Mouse (Mus musculus): ENCODE data around the gene Tspear. TPM values are rescaled to one million over a fixed set of nuclear protein-coding genes. Genes with fewer than 3 reads are reported as not detected.

The Tspear gene
- polyA plus RNA-seq, 1 experiment from 2014 or later: 1.4 TPM

- H3K4me2 ChIP-seq (replicated peaks): no peak within 1 kb of the TSS
- WGBS: 68% methylated on average over 8 of the region's 8 CpGs
- no peaks in the 10 kb centered on the region for H3K9me3 ChIP-seq
- H3K36me3 ChIP-seq: no peaks in the 10 kb centered on the region
- peaks cover 11% of the 10 kb centered on the region; the same call in 1 of the 2 replicates for H3K4me1 ChIP-seq
- no peak within 1 kb of the TSS; the same call in 1 of the 2 replicates for H3K9ac ChIP-seq (replicated peaks)
- peak; percentile 23; the same call in 1 of the 2 replicates for ATAC-seq (ENCODE audit: low FRiP score, low read depth)
- H3K27me3 ChIP-seq: no peaks in the 10 kb centered on the region
- H3K4me3 ChIP-seq: no peak within 1 kb of the TSS
- peak within 1 kb of the TSS; percentile 52 for H3K27ac ChIP-seq (replicated peaks)
Measured at GRCm38 (mm10) chr10:77798921-77799508, 112.6 kb downstream of the Tspear start, which contains the start of gene Gm19668. Gene Gm19668, minus strand, starts transcription at chr10:77799133.

- Histone ChIP-seq H3K36me3 (no peaks in the 10 kb centered on the region), H3K4me1 (no peaks in the 10 kb centered on the region), H3K27ac (replicated peaks) (no peak overlapping the region), H3K9me3 (no peaks in the 10 kb centered on the region), H3K4me2 (replicated peaks) (no peak overlapping the region), H3K27me3 (no peaks in the 10 kb centered on the region), H3K9ac (replicated peaks) (no peak overlapping the region), H3K4me3 (no peak overlapping the region)
- 86% methylated on average over 3 of the region's 3 CpGs for WGBS
- ATAC-seq (ENCODE audit: low FRiP score, low read depth): no peak
Measured at GRCm38 (mm10) chr10:77804095-77804494, 117.7 kb downstream of the Tspear start.

- Histone ChIP-seq H3K9me3 (peaks cover 6% of the 10 kb centered on the region; the same call in 1 of the 2 replicates), H3K36me3 (no peaks in the 10 kb centered on the region), H3K9ac (replicated peaks) (no peak within 1 kb of the TSS), H3K4me3 (no peak within 1 kb of the TSS), H3K27me3 (no peaks in the 10 kb centered on the region), H3K4me1 (no peaks in the 10 kb centered on the region), H3K27ac (replicated peaks) (no peak within 1 kb of the TSS), H3K4me2 (replicated peaks) (no peak within 1 kb of the TSS)
- no peak for ATAC-seq (ENCODE audit: low FRiP score, low read depth)
- WGBS: 79% methylated on average over 5 of the region's 5 CpGs
Measured at GRCm38 (mm10) chr10:77811743-77812142, 125.4 kb downstream of the Tspear start, which contains the start of gene Gm9507. Gene Gm9507, minus strand, starts transcription at chr10:77811843.

- no peaks in the 10 kb centered on the region for H3K4me1 ChIP-seq
- WGBS: 63% methylated on average over 4 of the region's 4 CpGs
Measured at GRCm38 (mm10) chr10:77814382-77814781, 128.0 kb downstream of the Tspear start, which contains the start of gene Gm2696. Gene Gm2696, plus strand, starts transcription at chr10:77814682.

GRCm38 (mm10) chr10:77815514-77815913, 129.1 kb downstream of the Tspear start:
- Histone ChIP-seq H3K4me3 (no peak overlapping the region), H3K27ac (replicated peaks) (no peak overlapping the region), H3K4me2 (replicated peaks) (no peak overlapping the region), H3K9ac (replicated peaks) (no peak overlapping the region), H3K27me3 (peaks cover 3% of the 10 kb centered on the region; the same call in 1 of the 2 replicates), H3K36me3 (no peaks in the 10 kb centered on the region), H3K9me3 (no peaks in the 10 kb centered on the region), H3K4me1 (no peaks in the 10 kb centered on the region)
- no peak for ATAC-seq (ENCODE audit: low FRiP score, low read depth)
- 43% methylated on average over 5 of the region's 5 CpGs for WGBS

More at GRCm38 (mm10) chr10:77814382-77814781, 128.0 kb downstream of the Tspear start, which contains the start of gene Gm2696:
- H3K4me2 ChIP-seq (replicated peaks): no peak within 1 kb of the TSS
- no peak within 1 kb of the TSS for H3K4me3 ChIP-seq
- no peaks in the 10 kb centered on the region for H3K36me3 ChIP-seq
- no peak within 1 kb of the TSS for H3K9ac ChIP-seq (replicated peaks)
- H3K27ac ChIP-seq (replicated peaks): no peak within 1 kb of the TSS
- peaks cover 6% of the 10 kb centered on the region; the same call in 1 of the 2 replicates for H3K9me3 ChIP-seq
- H3K27me3 ChIP-seq: peaks cover 3% of the 10 kb centered on the region; the same call in 1 of the 2 replicates
- no peak for ATAC-seq (ENCODE audit: low FRiP score, low read depth)

GRCm38 (mm10) chr10:77818523-77818922, 132.2 kb downstream of the Tspear start:
- 92% methylated on average over 4 of the region's 4 CpGs for WGBS
- H3K4me2 ChIP-seq (replicated peaks): no peak overlapping the region
- no peak for ATAC-seq (ENCODE audit: low FRiP score, low read depth)

GRCm38 (mm10) chr10:77819203-77819602, 132.8 kb downstream of the Tspear start:
- no peaks in the 10 kb centered on the region for H3K4me1 ChIP-seq
- WGBS: 22% methylated on average over 4 of the region's 4 CpGs
- ATAC-seq (ENCODE audit: low FRiP score, low read depth): no peak

More at GRCm38 (mm10) chr10:77818523-77818922, 132.2 kb downstream of the Tspear start:
- no peak overlapping the region for H3K4me3 ChIP-seq
- H3K9ac ChIP-seq (replicated peaks): no peak overlapping the region
- H3K27me3 ChIP-seq: peaks cover 3% of the 10 kb centered on the region; the same call in 1 of the 2 replicates
- no peak overlapping the region for H3K27ac ChIP-seq (replicated peaks)
- H3K36me3 ChIP-seq: no peaks in the 10 kb centered on the region
- no peaks in the 10 kb centered on the region for H3K4me1 ChIP-seq
- H3K9me3 ChIP-seq: peaks cover 3% of the 10 kb centered on the region; the same call in 1 of the 2 replicates

GRCm38 (mm10) chr10:77826951-77827350, 140.6 kb downstream of the Tspear start, which contains the start of gene Krtap10-4:
Gene Krtap10-4, minus strand, starts transcription at chr10:77827095.
- WGBS: 66% methylated on average over 5 of the region's 6 CpGs
- Histone ChIP-seq H3K9ac (replicated peaks) (no peak within 1 kb of the TSS), H3K36me3 (no peaks in the 10 kb centered on the region), H3K4me3 (no peak within 1 kb of the TSS), H3K4me1 (no peaks in the 10 kb centered on the region), H3K4me2 (replicated peaks) (no peak within 1 kb of the TSS), H3K27me3 (no peaks in the 10 kb centered on the region), H3K9me3 (peaks cover 3% of the 10 kb centered on the region; the same call in 1 of the 2 replicates), H3K27ac (replicated peaks) (no peak within 1 kb of the TSS)
- ATAC-seq (ENCODE audit: low FRiP score, low read depth): no peak

More at GRCm38 (mm10) chr10:77819203-77819602, 132.8 kb downstream of the Tspear start:
- Histone ChIP-seq H3K27me3 (peaks cover 3% of the 10 kb centered on the region; the same call in 1 of the 2 replicates), H3K4me3 (no peak overlapping the region), H3K27ac (replicated peaks) (no peak overlapping the region), H3K9ac (replicated peaks) (no peak overlapping the region), H3K36me3 (no peaks in the 10 kb centered on the region), H3K4me2 (replicated peaks) (no peak overlapping the region), H3K9me3 (peaks cover 3% of the 10 kb centered on the region; the same call in 1 of the 2 replicates)

GRCm38 (mm10) chr10:77835647-77836046, 149.3 kb downstream of the Tspear start, which contains the start of gene Krtap10-10:
Gene Krtap10-10, plus strand, starts transcription at chr10:77835947.
- Histone ChIP-seq H3K27ac (replicated peaks) (no peak within 1 kb of the TSS), H3K4me1 (no peaks in the 10 kb centered on the region), H3K36me3 (no peaks in the 10 kb centered on the region), H3K27me3 (no peaks in the 10 kb centered on the region), H3K4me3 (no peak within 1 kb of the TSS), H3K9me3 (no peaks in the 10 kb centered on the region), H3K4me2 (replicated peaks) (no peak within 1 kb of the TSS), H3K9ac (replicated peaks) (no peak within 1 kb of the TSS)
- ATAC-seq (ENCODE audit: low FRiP score, low read depth): no peak
- WGBS: 76% methylated on average over 9 of the region's 9 CpGs

- no peak overlapping the region for H3K9ac ChIP-seq (replicated peaks)
- no peak overlapping the region for H3K27ac ChIP-seq (replicated peaks)
- H3K9me3 ChIP-seq: peaks cover 6% of the 10 kb centered on the region; the same call in 1 of the 2 replicates
- H3K4me2 ChIP-seq (replicated peaks): no peak overlapping the region
- no peak overlapping the region for H3K4me3 ChIP-seq
- H3K4me1 ChIP-seq: no peaks in the 10 kb centered on the region
- 82% methylated on average over 6 of the region's 6 CpGs for WGBS
- no peaks in the 10 kb centered on the region for H3K27me3 ChIP-seq
- ATAC-seq (ENCODE audit: low FRiP score, low read depth): no peak
- no peaks in the 10 kb centered on the region for H3K36me3 ChIP-seq
Measured at GRCm38 (mm10) chr10:77839006-77839405, 152.6 kb downstream of the Tspear start.

- ATAC-seq (ENCODE audit: low FRiP score, low read depth): no peak
- Histone ChIP-seq H3K9me3 (peaks cover 6% of the 10 kb centered on the region; the same call in 1 of the 2 replicates), H3K36me3 (no peaks in the 10 kb centered on the region), H3K9ac (replicated peaks) (no peak within 1 kb of the TSS), H3K27ac (replicated peaks) (no peak within 1 kb of the TSS), H3K4me1 (no peaks in the 10 kb centered on the region), H3K27me3 (no peaks in the 10 kb centered on the region), H3K4me3 (no peak within 1 kb of the TSS), H3K4me2 (replicated peaks) (no peak within 1 kb of the TSS)
- WGBS: 64% methylated on average over 2 of the region's 3 CpGs
Measured at GRCm38 (mm10) chr10:77846503-77846902, 160.1 kb downstream of the Tspear start, which contains the start of gene Gm36176. Gene Gm36176, plus strand, starts transcription at chr10:77846803.

GRCm38 (mm10) chr10:77846961-77847360, 160.6 kb downstream of the Tspear start:
- Histone ChIP-seq H3K4me1 (no peaks in the 10 kb centered on the region), H3K27me3 (no peaks in the 10 kb centered on the region), H3K36me3 (no peaks in the 10 kb centered on the region), H3K9ac (replicated peaks) (no peak overlapping the region), H3K9me3 (peaks cover 6% of the 10 kb centered on the region; the same call in 1 of the 2 replicates), H3K27ac (replicated peaks) (no peak overlapping the region), H3K4me3 (no peak overlapping the region), H3K4me2 (replicated peaks) (no peak overlapping the region)
- WGBS: 18% methylated on average over 2 of the region's 2 CpGs
- no peak for ATAC-seq (ENCODE audit: low FRiP score, low read depth)

All from midbrain, embryonic 12.5 days (tissue).